Mouse (Mus musculus) ovary, postnatal 14 days (tissue): ENCODE data around the gene Npcd.

Experiments
- DNase-seq: peaks from one replicate; pipeline ENCODE4 v3.0.0; 2022; ENCODE audit warnings: low spot score

Gene Npcd

GRCm38 (mm10) chr15:79766586-79767071, 67.4 kb downstream of the Npcd start:
- DNase-seq: no peak

- DNase-seq: no peak
Observed at GRCm38 (mm10) chr15:79766168-79766567, 67.9 kb downstream of the Npcd start.

DNA sequence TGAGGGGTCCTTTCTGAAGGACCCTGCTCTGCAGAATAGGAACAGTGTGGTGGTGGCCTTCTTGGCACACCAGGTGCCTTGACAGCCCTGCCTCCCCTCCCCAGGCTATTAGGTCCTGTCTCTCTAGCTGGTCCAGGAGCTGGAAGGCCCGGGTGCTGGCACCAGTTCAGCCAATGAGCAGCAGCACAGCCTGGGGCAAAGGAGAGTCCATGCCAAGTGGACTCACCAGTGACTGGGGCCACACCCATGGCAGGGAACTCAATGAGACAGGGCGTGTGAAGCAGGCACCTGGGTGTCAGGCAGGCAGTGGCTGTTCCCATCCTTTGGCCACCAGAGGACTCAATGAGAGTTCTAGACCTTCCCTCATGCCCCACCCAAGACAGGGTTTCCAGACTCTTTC, 68.7 kb downstream of the Npcd start:
- no peak for DNase-seq

- no peak for DNase-seq
Observed at GRCm38 (mm10) chr15:79764539-79765267, 69.3 kb downstream of the Npcd start.

DNA sequence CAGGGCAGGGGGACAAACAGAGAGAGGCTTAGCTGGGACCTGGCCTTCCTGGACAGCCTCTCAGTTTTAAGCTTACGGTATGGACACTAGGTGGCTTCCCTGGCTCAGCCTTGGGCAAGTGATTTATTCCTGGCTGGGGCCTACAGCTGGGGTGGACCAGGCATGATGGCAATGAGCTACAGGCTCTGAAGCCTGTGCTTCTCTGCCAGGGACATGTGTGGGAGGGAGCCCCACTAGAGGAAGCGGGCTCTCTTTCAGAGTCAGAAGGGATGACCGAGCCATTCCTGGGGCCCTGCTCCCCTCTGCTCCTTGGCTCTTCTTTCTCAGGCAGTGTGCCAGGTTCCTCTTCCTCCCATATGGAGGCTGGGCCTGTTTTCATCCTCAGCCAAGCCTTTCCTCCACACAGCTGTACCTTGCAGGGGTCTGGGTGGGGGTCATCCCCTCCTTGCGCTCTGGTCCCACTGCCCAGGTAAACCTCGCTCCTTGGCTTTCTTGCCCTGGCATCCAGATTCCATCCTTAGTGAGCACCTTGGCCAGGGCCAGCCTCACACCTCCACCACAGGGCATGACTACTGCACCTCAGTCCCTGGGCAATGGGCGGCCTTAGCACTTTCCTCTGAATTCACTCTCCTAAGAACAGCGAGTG, 70.3 kb downstream of the Npcd start:
- no peak for DNase-seq

DNA sequence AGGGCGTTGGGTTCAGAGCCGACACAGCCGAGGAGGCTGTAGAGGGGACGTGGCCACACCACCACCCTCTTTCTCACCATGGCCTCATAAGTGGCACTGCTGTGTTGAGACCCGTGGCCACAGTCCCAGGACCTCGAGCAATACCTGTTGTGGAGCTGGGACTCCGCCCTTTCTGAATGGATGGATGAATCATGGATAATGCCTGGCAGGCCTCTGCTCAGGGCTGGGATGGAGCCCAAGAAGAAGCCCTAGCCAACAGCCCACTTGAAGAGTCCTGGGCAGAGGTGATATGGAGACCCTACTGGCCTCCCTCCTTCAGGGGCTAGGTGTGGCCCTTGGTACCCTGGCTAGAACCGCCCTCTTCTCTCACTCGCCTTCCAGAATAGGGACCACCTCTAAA, 71.0 kb downstream of the Npcd start:
- DNase-seq: no peak

GRCm38 (mm10) chr15:79760956-79761355, 73.1 kb downstream of the Npcd start:
- no peak for DNase-seq

- no peak for DNase-seq
Observed at GRCm38 (mm10) chr15:79757118-79757517, 76.9 kb downstream of the Npcd start.

GRCm38 (mm10) chr15:79755977-79756625, 77.9 kb downstream of the Npcd start:
- DNase-seq: no peak

- no peak for DNase-seq
Observed at GRCm38 (mm10) chr15:79755176-79755575, 78.9 kb downstream of the Npcd start.

GRCm38 (mm10) chr15:79753873-79754272, 80.2 kb downstream of the Npcd start:
- no peak for DNase-seq

DNA sequence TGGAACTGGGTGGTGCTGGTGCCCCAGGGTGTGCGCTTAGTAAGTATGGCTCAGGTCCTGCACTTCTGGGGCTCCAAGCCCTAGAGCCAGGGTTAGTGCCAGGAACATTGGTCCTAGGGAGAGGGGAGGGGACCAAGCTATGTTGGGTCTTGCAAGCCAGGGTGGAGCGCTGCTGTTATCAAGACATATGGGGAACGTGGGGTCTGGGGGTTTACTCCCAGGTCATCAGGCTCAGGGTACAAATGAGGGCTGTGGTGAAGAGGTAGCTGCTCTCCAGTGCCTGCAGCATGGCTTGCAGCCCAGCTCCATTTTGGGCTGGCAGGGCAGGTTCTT, 80.7 kb downstream of the Npcd start:
- no peak for DNase-seq

- DNase-seq: peak; percentile 77
Observed at GRCm38 (mm10) chr15:79752742-79753419, 81.2 kb downstream of the Npcd start.

- no peak for DNase-seq
Observed at GRCm38 (mm10) chr15:79751772-79752171, 82.3 kb downstream of the Npcd start.

DNA sequence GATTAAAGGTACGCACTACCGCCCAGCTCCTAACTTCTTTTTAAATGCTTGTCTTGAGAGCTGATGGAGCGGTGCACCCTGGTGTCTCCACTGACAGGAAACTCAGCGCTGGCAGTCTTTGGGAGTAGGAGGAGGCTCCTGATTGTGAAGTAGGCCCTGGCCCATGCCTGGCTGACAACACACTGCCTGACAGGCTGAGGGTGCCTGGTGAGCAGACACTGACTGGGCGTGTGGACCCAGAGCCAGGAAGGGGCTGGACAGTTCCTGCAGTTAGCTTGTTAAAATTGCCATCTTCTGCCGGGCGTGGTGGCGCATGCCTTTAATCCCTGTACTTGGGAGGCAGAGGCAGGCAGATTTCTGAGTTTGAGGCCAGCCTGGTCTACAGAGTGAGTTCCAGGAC, 83.8 kb downstream of the Npcd start:
- DNase-seq: no peak

GRCm38 (mm10) chr15:79749162-79749561, 84.9 kb downstream of the Npcd start:
- DNase-seq: no peak

- DNase-seq: no peak
Observed at GRCm38 (mm10) chr15:79747998-79748397, 86.0 kb downstream of the Npcd start.

DNA sequence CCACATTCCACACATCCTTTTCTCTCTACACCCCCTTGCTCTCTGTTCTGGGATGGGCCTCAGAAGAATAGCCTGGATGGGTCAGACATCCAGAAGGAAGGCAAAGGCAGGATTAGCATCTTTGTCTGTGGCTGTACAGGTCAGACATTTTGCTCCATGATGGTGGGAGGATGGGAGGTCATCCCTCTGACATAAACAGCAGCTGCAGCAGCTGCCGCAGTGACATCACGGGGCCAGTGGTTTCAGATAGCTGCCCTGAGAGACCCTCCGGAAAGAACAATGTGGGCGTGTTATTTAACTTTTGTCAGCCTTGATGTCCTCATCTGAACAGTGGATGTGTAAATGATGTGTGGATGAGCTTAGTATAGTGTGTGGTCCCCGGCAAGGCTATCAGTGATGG, 88.2 kb downstream of the Npcd start:
- DNase-seq: no peak

GRCm38 (mm10) chr15:79745312-79745711, 88.7 kb downstream of the Npcd start:
- DNase-seq: no peak

GRCm38 (mm10) chr15:79744742-79745141, 89.3 kb downstream of the Npcd start:
- DNase-seq: no peak

DNA sequence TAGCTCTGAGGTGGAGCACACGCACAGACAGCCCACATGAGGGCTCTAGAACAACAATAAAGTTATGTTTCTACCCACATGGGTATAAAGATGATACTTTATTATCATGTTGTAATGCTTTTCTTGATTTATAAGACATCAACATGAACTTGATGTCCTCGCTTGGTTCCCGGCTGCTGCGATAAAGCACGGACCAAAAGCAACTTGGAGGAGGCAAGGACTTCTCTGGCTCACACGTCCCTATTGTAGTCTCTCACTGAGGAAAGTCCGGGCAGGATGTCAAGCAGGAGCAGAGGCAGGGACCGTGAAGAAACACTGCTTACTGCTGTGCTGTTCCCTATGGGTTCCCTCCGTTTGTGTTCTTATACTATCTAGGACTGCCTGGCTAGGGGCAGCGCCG, 90.0 kb downstream of the Npcd start:
- DNase-seq: no peak

GRCm38 (mm10) chr15:79742706-79743023, 91.4 kb downstream of the Npcd start:
- DNase-seq: no peak
